Mouse (Mus musculus) ES-Bruce4 (cell line): ENCODE data around the gene Pla2g5. TPM values are rescaled to one million over a fixed set of nuclear protein-coding genes. Genes with fewer than 3 reads are reported as not detected.

Experiments
- H3K27ac ChIP-seq: 2 replicates; pipeline ENCODE4 v1.5.1; 2012; ENCODE audit warnings: low read length, inconsistent platforms; ENCODE audit not compliant: insufficient read depth
- H3K27me3 ChIP-seq: 2 replicates; pipeline ENCODE4 v1.6.1; 2012; ENCODE audit warnings: mild to moderate bottlenecking, low read length, inconsistent platforms; ENCODE audit not compliant: control insufficient read depth, poor library complexity, insufficient read depth, severe bottlenecking
- H3K36me3 ChIP-seq: 2 replicates; pipeline ENCODE4 v1.6.1; 2012; ENCODE audit warnings: inconsistent platforms, mild to moderate bottlenecking, low read length, moderate library complexity; ENCODE audit not compliant: control insufficient read depth, poor library complexity, insufficient read depth, severe bottlenecking
- H3K4me1 ChIP-seq: one replicate; pipeline ENCODE4 v1.8.1; 2011; ENCODE audit warnings: low read length; ENCODE audit not compliant: control insufficient read depth, insufficient read depth
- H3K4me3 ChIP-seq: 2 replicates; pipeline ENCODE4 v1.5.1; 2011; ENCODE audit warnings: low read depth, mild to moderate bottlenecking, low read length
- H3K9ac ChIP-seq: 2 replicates; pipeline ENCODE4 v1.6.1; 2012; ENCODE audit warnings: low read depth, mild to moderate bottlenecking, inconsistent platforms; ENCODE audit not compliant: poor library complexity, severe bottlenecking
- H3K9me3 ChIP-seq: replicated peaks from 2 replicates; pipeline ENCODE4 v1.6.1; 2012; ENCODE audit warnings: mild to moderate bottlenecking, low read length, inconsistent platforms; ENCODE audit not compliant: control insufficient read depth, poor library complexity, insufficient read depth, severe bottlenecking
- CTCF ChIP-seq: IDR thresholded peaks from one replicate; pipeline ENCODE4 v1.8.1; 2011; ENCODE audit warnings: low read depth, low read length
- EP300 ChIP-seq: IDR thresholded peaks from 2 replicates; pipeline ENCODE4 v1.6.1; 2011; ENCODE audit warnings: low read depth, low read length; ENCODE audit not compliant: insufficient read depth
- POLR2A ChIP-seq: IDR thresholded peaks from one replicate; pipeline ENCODE4 v1.8.1; 2011; ENCODE audit warnings: low read length; ENCODE audit not compliant: insufficient read depth
- polyA plus RNA-seq: library from polyadenylated mRNA; stranded (reverse); fragments of >200 nt; gene quantifications from 2 replicates; pipeline ENCODE4 v1.2.4, GENCODE M21; 2011; ENCODE audit warnings: low read depth; ENCODE audit not compliant: missing spikeins, insufficient read depth, insufficient read length

The Pla2g5 gene
- polyA plus RNA-seq, 1 experiment: 12.3 TPM

- Histone ChIP-seq H3K4me1 (peaks cover 2% of the 10 kb centered on the region), H3K36me3 (no peaks in the 10 kb centered on the region), H3K9ac (no peak overlapping the region), H3K27me3 (no peaks in the 10 kb centered on the region), H3K9me3 (no peaks in the 10 kb centered on the region), H3K27ac (no peak overlapping the region), H3K4me3 (no peak overlapping the region)
- TF ChIP-seq CTCF: no peak
- no peak for TF ChIP-seq POLR2A
These were observed 83.0 kb downstream of the Pla2g5 start for GRCm38 (mm10) chr4:138780300-138780699.

DNA sequence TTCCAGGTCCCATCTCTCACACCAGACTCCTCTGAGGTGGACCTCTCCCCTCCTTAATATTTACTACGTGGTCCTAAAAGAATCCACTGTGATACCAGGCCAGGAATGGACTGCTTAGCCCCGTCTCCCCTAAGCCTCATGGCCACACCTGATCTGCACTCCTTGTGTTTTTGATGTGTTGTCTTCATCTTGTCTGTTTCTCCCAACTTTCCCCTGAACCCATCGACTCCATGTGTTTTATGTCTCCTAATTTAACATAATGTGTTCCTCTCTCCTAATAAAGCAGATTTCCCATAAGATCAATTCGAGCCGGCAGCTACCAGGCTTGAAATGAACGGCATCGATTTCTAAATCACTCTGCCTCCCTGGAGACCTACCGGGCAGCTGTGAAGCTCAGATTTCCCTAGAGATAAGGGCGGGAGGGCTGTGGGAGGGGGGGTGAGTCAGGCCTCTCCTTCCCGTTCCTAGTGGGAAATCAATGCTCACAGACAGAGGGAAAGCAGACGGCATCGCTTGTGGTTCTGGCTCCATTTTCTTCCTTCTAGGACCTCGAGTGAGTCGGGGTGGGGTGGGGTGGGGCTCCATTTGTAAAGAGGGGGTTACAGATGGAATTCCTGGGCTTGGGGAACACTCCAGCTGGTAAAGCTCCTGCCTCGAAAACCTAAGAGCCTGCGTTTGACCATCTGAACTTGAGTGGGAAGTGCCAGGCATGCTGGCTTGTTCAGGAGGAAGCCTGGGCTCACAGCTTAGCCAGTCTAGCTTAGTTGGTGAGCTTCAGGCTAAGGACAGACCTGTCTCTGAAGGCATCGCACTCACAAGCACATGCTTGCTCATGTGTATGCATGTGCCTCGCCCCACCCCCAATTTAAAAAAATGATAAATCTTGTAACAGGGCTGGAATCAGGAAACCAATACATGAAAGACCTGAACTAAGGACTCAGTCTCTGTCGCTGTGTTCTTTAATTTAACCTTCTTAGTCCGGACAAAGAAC lies 85.6 kb downstream of the Pla2g5 start:
- Histone ChIP-seq H3K36me3 (no peaks in the 10 kb centered on the region), H3K4me3 (no peak overlapping the region), H3K4me1 (peaks cover 2% of the 10 kb centered on the region), H3K27ac (no peak overlapping the region), H3K9me3 (no peaks in the 10 kb centered on the region), H3K9ac (no peak overlapping the region), H3K27me3 (no peaks in the 10 kb centered on the region)
- no peak for TF ChIP-seq CTCF
- no peak for TF ChIP-seq POLR2A
- TF ChIP-seq EP300: no peak

GRCm38 (mm10) chr4:138775435-138775834 lies 87.8 kb downstream of the Pla2g5 start, which contains the start of gene Pla2g2d:
Pla2g2d (plus strand) TSS chr4:138775735.
- TF ChIP-seq CTCF (no peak), POLR2A (no peak), EP300 (no peak)

GRCm38 (mm10) chr4:138772386-138772785 lies 90.9 kb downstream of the Pla2g5 start:
- Histone ChIP-seq H3K27ac (no peak overlapping the region), H3K27me3 (no peaks in the 10 kb centered on the region), H3K9ac (no peak overlapping the region), H3K4me3 (no peak overlapping the region), H3K9me3 (no peaks in the 10 kb centered on the region), H3K4me1 (no peaks in the 10 kb centered on the region), H3K36me3 (no peaks in the 10 kb centered on the region)
- TF ChIP-seq POLR2A (no peak), CTCF (no peak), EP300 (no peak)

More at GRCm38 (mm10) chr4:138775435-138775834, 87.8 kb downstream of the Pla2g5 start, which contains the start of gene Pla2g2d:
- Histone ChIP-seq H3K9me3 (no peaks in the 10 kb centered on the region), H3K27ac (no peak within 1 kb of the TSS), H3K4me3 (no peak within 1 kb of the TSS), H3K4me1 (peaks cover 2% of the 10 kb centered on the region), H3K9ac (no peak within 1 kb of the TSS), H3K36me3 (no peaks in the 10 kb centered on the region), H3K27me3 (no peaks in the 10 kb centered on the region)

DNA sequence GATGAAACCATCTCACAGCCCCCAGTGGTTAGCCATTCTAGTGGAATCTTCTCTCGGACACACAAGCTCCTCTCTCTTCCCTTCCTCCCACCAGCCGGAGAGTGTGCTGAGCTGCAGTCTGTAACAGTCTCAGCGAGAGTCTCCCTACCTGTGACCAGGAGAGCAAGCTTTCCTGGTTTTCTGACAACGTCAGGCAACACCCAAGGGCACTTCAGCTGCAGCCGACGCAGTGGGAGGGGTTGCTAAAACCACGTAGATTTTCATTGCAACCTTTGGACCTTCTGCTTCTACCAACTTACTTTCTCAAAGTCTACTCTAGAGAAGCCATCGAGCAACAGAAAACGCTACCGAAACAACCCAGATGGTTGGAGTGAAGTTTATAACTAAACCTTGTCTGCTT lies 91.3 kb downstream of the Pla2g5 start:
- H3K27me3 ChIP-seq: no peaks in the 10 kb centered on the region
- no peaks in the 10 kb centered on the region for H3K9me3 ChIP-seq
- no peak overlapping the region for H3K27ac ChIP-seq
- no peak overlapping the region for H3K9ac ChIP-seq
- H3K4me1 ChIP-seq: no peaks in the 10 kb centered on the region
- H3K4me3 ChIP-seq: no peak overlapping the region
- TF ChIP-seq EP300 (no peak), POLR2A (no peak), CTCF (no peak)
- no peaks in the 10 kb centered on the region for H3K36me3 ChIP-seq

- peaks cover 2% of the 10 kb centered on the region for H3K4me1 ChIP-seq
- H3K9ac ChIP-seq: no peak overlapping the region
- TF ChIP-seq CTCF (no peak), POLR2A (no peak), EP300 (no peak)
- no peaks in the 10 kb centered on the region for H3K27me3 ChIP-seq
- no peaks in the 10 kb centered on the region for H3K36me3 ChIP-seq
- H3K27ac ChIP-seq: no peak overlapping the region
- no peaks in the 10 kb centered on the region for H3K9me3 ChIP-seq
- H3K4me3 ChIP-seq: no peak overlapping the region
These were observed 101.0 kb downstream of the Pla2g5 start for GRCm38 (mm10) chr4:138762266-138762665.
